Mouse (Mus musculus) kidney, embryonic 14.5 days (tissue): Measurements from ENCODE around the gene Rab4a. TPM values are rescaled to one million over a fixed set of nuclear protein-coding genes. Genes with fewer than 3 reads are reported as not detected.

Experiments
- ATAC-seq: fragments of 200-750 bp; cut with Nextera tagmentation; 2 replicates; pipeline ENCODE4 v1.8.0; 2017; ENCODE audit warnings: moderate number of reproducible peaks, mild to moderate bottlenecking, moderate TSS enrichment, moderate library complexity; ENCODE audit not compliant: low FRiP score, low TSS enrichment
- H3K27ac ChIP-seq: fragments of 300-500 bp; sonication (generic); 2 replicates; pipeline ENCODE4 v1.5.1; 2014; ENCODE audit warnings: low read depth, mild to moderate bottlenecking, low read length, moderate library complexity, mixed read lengths
- H3K27me3 ChIP-seq: fragments of 300-500 bp; sonication (generic); 2 replicates; pipeline ENCODE4 v1.6.1; 2014; ENCODE audit warnings: mild to moderate bottlenecking, low read length; ENCODE audit not compliant: control insufficient read depth, insufficient read depth
- H3K36me3 ChIP-seq: fragments of 300-500 bp; sonication (generic); 2 replicates; pipeline ENCODE4 v1.6.1; 2014; ENCODE audit warnings: low read length, mixed read lengths; ENCODE audit not compliant: control insufficient read depth, insufficient read depth
- H3K4me1 ChIP-seq: fragments of 300-500 bp; sonication (generic); 2 replicates; pipeline ENCODE4 v1.6.1; 2014; ENCODE audit warnings: low read length, mixed read lengths; ENCODE audit not compliant: control insufficient read depth, insufficient read depth
- H3K4me2 ChIP-seq: fragments of 300-500 bp; sonication (generic); replicated peaks from 2 replicates; pipeline ENCODE4 v1.6.1; 2014; ENCODE audit warnings: low read depth, mild to moderate bottlenecking, low read length
- H3K4me3 ChIP-seq: fragments of 300-500 bp; sonication (generic); 2 replicates; pipeline ENCODE4 v1.5.1; 2014; ENCODE audit warnings: mild to moderate bottlenecking, low read length
- H3K9ac ChIP-seq: fragments of 300-500 bp; sonication (generic); 2 replicates; pipeline ENCODE4 v1.6.1; 2014; ENCODE audit warnings: low read depth, mild to moderate bottlenecking, low read length, moderate library complexity
- H3K9me3 ChIP-seq: fragments of 300-500 bp; sonication (generic); 2 replicates; pipeline ENCODE4 v1.6.1; 2016; ENCODE audit warnings: low read length; ENCODE audit not compliant: control insufficient read depth
- WGBS: fragments of 180-500 bp; shearing (Covaris S2); extraction: QIAGEN DNeasy Blood & Tissue Kit; methylation state at CpG from one replicate; pipeline ENCODE4 v1.1.7; 2014; 5-methylcytosine and 5-hydroxymethylcytosine counted together
- polyA plus RNA-seq: library from polyadenylated mRNA; unstranded; fragments of >200 nt; fragmentation: Nextera tagmentation; extraction: Ambion mirVana; gene quantifications from 2 replicates; pipeline ENCODE4 v1.2.1, GENCODE M21; 2014

Gene Rab4a
- polyA plus RNA-seq, 1 experiment from 2014 or later: 45.3 TPM

- WGBS: 74% methylated on average over 9 of the region's 9 CpGs
- Histone ChIP-seq H3K9me3 (no peaks in the 10 kb centered on the region), H3K27ac (no peak overlapping the region), H3K4me3 (no peak overlapping the region), H3K36me3 (no peaks in the 10 kb centered on the region), H3K9ac (0 out of 2 replicates have a peak overlapping the region, but pooled peaks have one; percentile 23), H3K27me3 (no peaks in the 10 kb centered on the region), H3K4me1 (no peaks in the 10 kb centered on the region), H3K4me2 (no peak overlapping the region)
- ATAC-seq: no peak
Measured at GRCm38 (mm10) chr8:123872048-123872447, 66.3 kb downstream of the Rab4a start.

- 70% methylated on average over 6 of the region's 6 CpGs for WGBS
- H3K4me1 ChIP-seq: no peaks in the 10 kb centered on the region
- no peaks in the 10 kb centered on the region for H3K27me3 ChIP-seq
- no peak overlapping the region for H3K4me3 ChIP-seq
- ATAC-seq: no peak
- H3K36me3 ChIP-seq: no peaks in the 10 kb centered on the region
- H3K4me2 ChIP-seq: no peak overlapping the region
- no peaks in the 10 kb centered on the region for H3K9me3 ChIP-seq
- no peak overlapping the region for H3K9ac ChIP-seq
- no peak overlapping the region for H3K27ac ChIP-seq
Measured at GRCm38 (mm10) chr8:123873364-123873763, 67.6 kb downstream of the Rab4a start.

- 81% methylated on average over 11 of the region's 11 CpGs for WGBS
- ATAC-seq: no peak
Measured at GRCm38 (mm10) chr8:123874324-123874723, 68.5 kb downstream of the Rab4a start.

GRCm38 (mm10) chr8:123877865-123878264 is 72.1 kb downstream of the Rab4a start:
- no peaks in the 10 kb centered on the region for H3K36me3 ChIP-seq
- H3K27ac ChIP-seq: no peak overlapping the region
- no peaks in the 10 kb centered on the region for H3K27me3 ChIP-seq
- H3K9me3 ChIP-seq: no peaks in the 10 kb centered on the region
- no peak overlapping the region for H3K4me2 ChIP-seq
- no peak overlapping the region for H3K4me3 ChIP-seq
- WGBS: 65% methylated on average over 2 of the region's 2 CpGs
- H3K4me1 ChIP-seq: no peaks in the 10 kb centered on the region
- no peak for ATAC-seq
- no peak overlapping the region for H3K9ac ChIP-seq

More at GRCm38 (mm10) chr8:123874324-123874723, 68.5 kb downstream of the Rab4a start:
- no peaks in the 10 kb centered on the region for H3K9me3 ChIP-seq
- H3K27me3 ChIP-seq: no peaks in the 10 kb centered on the region
- H3K36me3 ChIP-seq: no peaks in the 10 kb centered on the region
- no peak overlapping the region for H3K4me3 ChIP-seq
- H3K4me1 ChIP-seq: no peaks in the 10 kb centered on the region
- H3K27ac ChIP-seq: no peak overlapping the region
- no peak overlapping the region for H3K9ac ChIP-seq
- no peak overlapping the region for H3K4me2 ChIP-seq

GRCm38 (mm10) chr8:123880271-123880670 is 74.5 kb downstream of the Rab4a start:
- Histone ChIP-seq H3K27me3 (no peaks in the 10 kb centered on the region), H3K4me3 (no peak overlapping the region), H3K9me3 (no peaks in the 10 kb centered on the region), H3K9ac (no peak overlapping the region), H3K4me2 (no peak overlapping the region), H3K27ac (no peak overlapping the region), H3K4me1 (no peaks in the 10 kb centered on the region), H3K36me3 (no peaks in the 10 kb centered on the region)
- ATAC-seq: no peak
- 69% methylated on average over 10 of the region's 10 CpGs for WGBS

- Histone ChIP-seq H3K27me3 (no peaks in the 10 kb centered on the region), H3K36me3 (no peaks in the 10 kb centered on the region), H3K4me3 (no peak overlapping the region), H3K9ac (no peak overlapping the region), H3K4me1 (no peaks in the 10 kb centered on the region), H3K27ac (no peak overlapping the region), H3K4me2 (no peak overlapping the region), H3K9me3 (no peaks in the 10 kb centered on the region)
- ATAC-seq: no peak
- 28% methylated on average over 4 of the region's 4 CpGs for WGBS
Measured at GRCm38 (mm10) chr8:123880821-123881350, 75.1 kb downstream of the Rab4a start.

GRCm38 (mm10) chr8:123882412-123882811 is 76.6 kb downstream of the Rab4a start:
- H3K9me3 ChIP-seq: no peaks in the 10 kb centered on the region
- H3K4me1 ChIP-seq: no peaks in the 10 kb centered on the region
- no peak overlapping the region for H3K4me3 ChIP-seq
- no peaks in the 10 kb centered on the region; the same call in 1 of the 2 replicates for H3K27me3 ChIP-seq
- no peaks in the 10 kb centered on the region for H3K36me3 ChIP-seq
- H3K27ac ChIP-seq: no peak overlapping the region
- 64% methylated on average over 2 of the region's 2 CpGs for WGBS
- H3K9ac ChIP-seq: no peak overlapping the region
- no peak overlapping the region for H3K4me2 ChIP-seq
- ATAC-seq: no peak

GRCm38 (mm10) chr8:123883094-123883493 is 77.3 kb downstream of the Rab4a start:
- Histone ChIP-seq H3K4me3 (no peak overlapping the region), H3K27ac (no peak overlapping the region), H3K27me3 (no peaks in the 10 kb centered on the region; the same call in 1 of the 2 replicates), H3K9me3 (no peaks in the 10 kb centered on the region), H3K9ac (no peak overlapping the region), H3K4me1 (no peaks in the 10 kb centered on the region), H3K36me3 (no peaks in the 10 kb centered on the region), H3K4me2 (no peak overlapping the region)
- WGBS: 88% methylated on average over 4 of the region's 4 CpGs
- no peak for ATAC-seq
